Mouse (Mus musculus) heart, embryonic 12.5 days (tissue): ENCODE results near the gene Ndufs7. TPM values are rescaled to one million over a fixed set of nuclear protein-coding genes. Genes with fewer than 3 reads are reported as not detected.
"Not testable (repeated sequence)": the region's sequence is repeated elsewhere in the genome, so short reads cannot be mapped to it uniquely, and the experiment has no call there.

Source experiments
- ATAC-seq: fragments of 200-750 bp; cut with Nextera tagmentation; 2 replicates; pipeline ENCODE4 v1.8.0; 2017; ENCODE audit warnings: moderate TSS enrichment, moderate library complexity; ENCODE audit not compliant: insufficient number of reproducible peaks, low FRiP score
- H3K27ac ChIP-seq: fragments of 300-500 bp; sonication (generic); 2 replicates; pipeline ENCODE4 v1.5.1; 2016; ENCODE audit warnings: mild to moderate bottlenecking, moderate library complexity; ENCODE audit not compliant: poor library complexity, severe bottlenecking
- H3K27me3 ChIP-seq: fragments of 300-500 bp; sonication (generic); replicated peaks from 2 replicates; pipeline ENCODE4 v1.6.1; 2016; ENCODE audit warnings: mild to moderate bottlenecking, moderate library complexity
- H3K36me3 ChIP-seq: fragments of 300-500 bp; sonication (generic); 2 replicates; pipeline ENCODE4 v1.6.1; 2016; ENCODE audit warnings: mild to moderate bottlenecking, moderate library complexity
- H3K4me1 ChIP-seq: fragments of 300-500 bp; sonication (generic); replicated peaks from 2 replicates; pipeline ENCODE4 v1.6.1; 2016; ENCODE audit warnings: mild to moderate bottlenecking
- H3K4me2 ChIP-seq: fragments of 300-500 bp; sonication (generic); 2 replicates; pipeline ENCODE4 v1.6.1; 2016; ENCODE audit warnings: mild to moderate bottlenecking, moderate library complexity
- H3K4me3 ChIP-seq: fragments of 300-500 bp; sonication (generic); 2 replicates; pipeline ENCODE4 v1.5.1; 2016; ENCODE audit warnings: mild to moderate bottlenecking
- H3K9ac ChIP-seq: fragments of 300-500 bp; sonication (generic); 2 replicates; pipeline ENCODE4 v1.6.1; 2016; ENCODE audit warnings: mild to moderate bottlenecking, moderate library complexity
- H3K9me3 ChIP-seq: fragments of 300-500 bp; sonication (generic); replicated peaks from 2 replicates; pipeline ENCODE4 v1.6.1; 2016; ENCODE audit warnings: mild to moderate bottlenecking, moderate library complexity
- WGBS: fragments of 180-500 bp; shearing (Covaris S2); methylation state at CpG from one replicate; pipeline ENCODE4 v1.1.7; 2016; 5-methylcytosine and 5-hydroxymethylcytosine counted together
- polyA plus RNA-seq: library from polyadenylated mRNA; unstranded; fragments of >200 nt; fragmentation: Nextera tagmentation; extraction: Ambion mirVana; gene quantifications from 2 replicates; pipeline ENCODE4 v1.2.1, GENCODE M21; 2016

Ndufs7 gene
- polyA plus RNA-seq: 438 and 454 TPM in 2 replicates

DNA sequence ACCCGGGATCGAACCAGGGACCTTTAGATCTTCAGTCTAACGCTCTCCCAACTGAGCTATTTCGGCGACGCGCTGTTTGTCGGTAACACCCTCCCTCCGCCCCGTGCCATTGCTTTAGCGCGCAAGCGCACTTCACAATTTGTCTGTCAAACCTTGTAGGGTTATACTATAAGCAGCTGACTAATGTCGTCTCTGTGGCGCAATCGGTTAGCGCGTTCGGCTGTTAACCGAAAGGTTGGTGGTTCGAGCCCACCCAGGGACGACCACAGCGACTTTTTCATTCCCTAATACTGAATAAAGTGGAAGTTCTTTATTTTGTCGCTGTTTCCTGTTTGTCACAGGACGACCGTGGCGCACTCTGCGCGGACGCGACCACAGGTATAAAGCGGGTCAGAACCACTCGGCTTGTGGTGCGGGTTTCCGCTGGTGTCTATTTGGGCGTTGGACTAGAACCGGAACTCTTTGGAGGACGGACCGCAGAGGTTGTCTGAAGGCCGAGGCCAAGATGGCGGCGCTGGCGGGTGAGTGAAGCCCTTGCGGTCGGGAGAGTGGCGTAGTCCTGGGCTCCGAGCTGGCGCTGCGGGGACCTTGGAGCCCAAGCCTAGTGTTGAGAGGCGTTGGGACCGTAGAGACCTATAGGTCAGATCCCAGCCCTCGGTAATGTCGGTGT is at the start of gene Ndufs7:
Ndufs7 (plus strand) TSS at position 151 of the 670 bp plus-strand sequence.
- Histone ChIP-seq H3K27ac (peak within 1 kb of the TSS; percentile 95), H3K9ac (peak within 1 kb of the TSS; percentile 93), H3K4me1 (peaks cover 36% of the 10 kb centered on the region), H3K36me3 (peaks cover 29% of the 10 kb centered on the region), H3K9me3 (no peaks in the 10 kb centered on the region), H3K4me3 (peak within 1 kb of the TSS; percentile 79), H3K27me3 (no peaks in the 10 kb centered on the region), H3K4me2 (peak within 1 kb of the TSS; percentile 88)
- under 1% methylated on average over 53 of the region's 53 CpGs for WGBS
- peak; percentile 89 for ATAC-seq

DNA sequence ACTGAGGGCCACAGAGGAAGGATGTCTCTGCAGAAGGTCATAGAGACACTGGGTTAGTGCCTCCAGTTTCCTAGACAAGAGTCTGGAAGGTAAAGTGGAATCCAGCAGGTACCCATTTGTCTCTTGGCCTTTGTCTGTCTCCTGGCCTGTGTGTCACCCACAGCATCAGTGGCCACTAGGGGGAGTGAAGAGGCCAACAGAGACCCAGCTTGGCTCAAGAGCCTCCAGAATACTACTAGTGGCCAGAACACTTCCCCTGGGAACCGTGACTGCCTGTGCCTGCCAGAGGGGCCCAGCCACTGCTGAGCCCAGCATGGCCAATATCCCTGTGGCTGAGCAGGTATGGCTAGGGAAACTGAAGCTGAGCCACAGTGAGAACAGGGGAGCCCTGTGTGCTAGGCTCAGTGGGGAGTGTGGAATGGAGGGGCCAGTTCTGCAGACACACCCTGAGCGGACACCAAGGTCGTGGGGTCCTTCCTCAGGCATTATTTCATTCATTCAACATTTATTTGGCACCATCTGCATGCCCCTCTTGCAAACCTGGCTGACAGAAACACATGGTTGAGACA is 49.4 kb upstream of the Ndufs7 start:
- no peak overlapping the region for H3K4me3 ChIP-seq
- WGBS: 51% methylated on average over 3 of the region's 3 CpGs
- no peak overlapping the region for H3K27ac ChIP-seq
- H3K36me3 ChIP-seq: no peaks in the 10 kb centered on the region
- peaks cover 8% of the 10 kb centered on the region for H3K4me1 ChIP-seq
- H3K9ac ChIP-seq: no peak overlapping the region
- peak; percentile 82; the same call in 1 of the 2 replicates for ATAC-seq
- H3K4me2 ChIP-seq: no peak overlapping the region
- H3K9me3 ChIP-seq: no peaks in the 10 kb centered on the region
- no peaks in the 10 kb centered on the region; the same call in 1 of the 2 replicates for H3K27me3 ChIP-seq

DNA sequence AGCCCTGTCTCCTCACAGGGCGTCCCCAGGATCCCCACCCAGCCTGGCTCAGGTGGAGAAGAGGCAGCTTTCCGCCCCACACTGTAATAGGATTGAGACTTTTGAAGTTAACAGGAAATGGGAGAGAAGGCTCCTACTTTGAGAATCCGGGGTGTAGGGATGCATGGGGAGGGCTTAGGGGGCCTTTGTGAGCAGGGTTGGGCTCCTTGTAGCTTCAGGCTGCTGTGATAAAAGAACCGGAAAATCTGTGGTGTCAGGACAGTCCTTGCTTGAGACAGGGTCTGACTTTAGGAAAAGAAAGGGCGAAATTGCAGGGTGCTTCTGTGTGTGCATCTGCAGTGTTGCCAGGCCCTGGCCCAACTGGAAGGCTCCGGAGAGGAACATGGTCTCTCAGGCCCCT is 48.4 kb upstream of the Ndufs7 start:
- ATAC-seq: no peak
- H3K4me3 ChIP-seq: no peak overlapping the region
- WGBS: 73% methylated on average over 6 of the region's 6 CpGs
- no peak overlapping the region for H3K4me2 ChIP-seq
- 0 out of 2 replicates have a peak, but pooled peaks cover 3% of the 10 kb centered on the region for H3K27me3 ChIP-seq
- no peaks in the 10 kb centered on the region for H3K9me3 ChIP-seq
- H3K27ac ChIP-seq: no peak overlapping the region
- peaks cover 7% of the 10 kb centered on the region for H3K4me1 ChIP-seq
- no peaks in the 10 kb centered on the region for H3K36me3 ChIP-seq
- no peak overlapping the region for H3K9ac ChIP-seq

DNA sequence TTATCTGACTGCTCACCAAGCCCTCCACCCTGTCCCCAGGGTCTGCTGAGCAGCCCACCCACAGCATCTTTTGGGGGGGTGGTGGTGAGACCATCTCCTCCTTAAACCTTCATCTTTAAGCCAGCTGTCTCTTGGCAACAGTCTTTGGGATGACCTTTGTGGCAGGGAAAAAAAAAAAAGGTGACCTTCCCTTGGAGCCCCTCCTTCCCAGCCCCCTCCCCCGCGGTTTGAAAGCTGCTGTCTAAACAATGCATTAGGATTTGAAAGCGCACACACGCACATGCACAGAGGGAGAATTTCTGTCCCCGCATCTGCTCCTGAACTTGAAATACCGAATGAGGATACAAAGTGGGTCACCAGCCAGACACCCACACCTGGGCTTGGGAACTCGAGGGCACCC is 44.9 kb upstream of the Ndufs7 start:
- WGBS: 43% methylated on average over 7 of the region's 7 CpGs
- no peak overlapping the region for H3K27ac ChIP-seq

DNA sequence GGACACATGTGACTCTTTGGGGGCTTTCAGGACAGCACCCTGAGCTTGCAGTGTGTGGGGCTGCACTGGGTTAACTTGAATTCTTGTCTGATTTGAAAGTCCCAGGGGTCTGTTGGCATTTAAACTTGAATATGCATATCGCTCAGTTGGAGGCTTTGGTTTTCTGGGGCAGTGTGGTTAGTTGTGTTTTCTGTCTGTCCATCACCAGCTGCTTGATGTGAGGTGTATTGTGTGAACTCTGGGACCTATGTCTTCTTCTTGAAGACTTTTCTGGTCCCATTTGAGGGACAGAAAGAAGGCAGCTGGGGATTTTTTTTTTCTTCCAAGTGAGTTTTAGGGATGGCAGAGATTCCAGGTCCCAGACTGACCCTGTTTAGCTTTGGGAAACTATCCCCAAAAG is 41.7 kb upstream of the Ndufs7 start:
- no peak overlapping the region for H3K4me2 ChIP-seq
- peaks cover 14% of the 10 kb centered on the region for H3K4me1 ChIP-seq
- no peak for ATAC-seq
- 69% methylated on average over 1 of the region's 1 CpGs for WGBS
- no peak overlapping the region for H3K27ac ChIP-seq
- H3K4me3 ChIP-seq: no peak overlapping the region
- H3K36me3 ChIP-seq: no peaks in the 10 kb centered on the region
- H3K9me3 ChIP-seq: no peaks in the 10 kb centered on the region
- H3K9ac ChIP-seq: no peak overlapping the region
- peaks cover 24% of the 10 kb centered on the region for H3K27me3 ChIP-seq

More for the DNA sequence above, 44.9 kb upstream of the Ndufs7 start:
- H3K4me2 ChIP-seq: no peak overlapping the region
- H3K4me3 ChIP-seq: no peak overlapping the region
- H3K36me3 ChIP-seq: no peaks in the 10 kb centered on the region
- peaks cover 20% of the 10 kb centered on the region for H3K27me3 ChIP-seq
- H3K9ac ChIP-seq: peak overlapping the region; percentile 14; the same call in 1 of the 2 replicates
- peaks cover 12% of the 10 kb centered on the region for H3K4me1 ChIP-seq
- no peaks in the 10 kb centered on the region for H3K9me3 ChIP-seq
- ATAC-seq: no peak

DNA sequence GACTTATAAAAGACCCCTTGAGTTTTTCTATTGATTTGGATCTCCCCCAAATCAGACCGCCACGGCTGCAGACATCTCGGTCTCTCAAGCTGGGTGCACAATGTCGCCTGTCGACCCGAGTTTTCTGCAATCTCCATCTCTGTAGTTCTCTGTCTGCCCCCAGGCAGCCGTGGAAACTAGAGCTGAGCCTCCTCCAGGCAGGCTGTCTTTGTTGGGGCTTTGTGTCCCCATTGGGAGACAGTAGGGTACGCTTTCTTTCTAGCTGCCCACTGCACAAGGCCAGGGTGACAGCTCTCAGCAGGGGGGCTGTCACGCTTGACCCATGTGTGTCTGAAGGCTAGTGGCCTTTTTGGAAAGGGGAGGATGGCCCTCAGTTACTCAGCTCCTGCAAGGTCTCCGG is 41.2 kb upstream of the Ndufs7 start:
- Histone ChIP-seq H3K36me3 (no peaks in the 10 kb centered on the region), H3K27me3 (peaks cover 24% of the 10 kb centered on the region), H3K4me2 (no peak overlapping the region), H3K4me3 (no peak overlapping the region), H3K27ac (no peak overlapping the region), H3K9ac (no peak overlapping the region), H3K9me3 (no peaks in the 10 kb centered on the region), H3K4me1 (peaks cover 14% of the 10 kb centered on the region)
- 72% methylated on average over 10 of the region's 10 CpGs for WGBS
- no peak for ATAC-seq

DNA sequence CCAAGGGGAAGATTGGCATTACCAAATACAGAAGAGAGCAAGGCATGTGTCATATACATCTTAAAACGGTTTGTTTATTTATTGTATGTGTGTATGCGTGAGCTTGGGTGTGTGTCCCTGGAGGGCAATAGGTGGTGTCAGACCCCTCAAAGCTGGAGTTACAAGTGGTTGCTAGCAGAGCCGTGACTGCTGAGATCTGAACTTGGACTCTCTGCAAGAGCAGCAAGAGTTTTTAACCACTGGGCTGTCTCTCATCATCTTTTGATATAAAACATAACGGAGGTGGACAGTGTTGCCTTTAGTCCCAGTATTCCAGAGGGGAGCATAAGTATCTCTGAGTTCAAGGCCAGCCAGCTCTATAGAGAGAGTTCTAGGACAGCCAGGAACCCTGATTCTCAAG is 40.7 kb upstream of the Ndufs7 start:
- peaks cover 24% of the 10 kb centered on the region for H3K27me3 ChIP-seq
- H3K4me1 ChIP-seq: peaks cover 14% of the 10 kb centered on the region
- no peaks in the 10 kb centered on the region for H3K36me3 ChIP-seq
- H3K27ac ChIP-seq: no peak overlapping the region
- no peaks in the 10 kb centered on the region for H3K9me3 ChIP-seq
- ATAC-seq: no peak
- H3K9ac ChIP-seq: no peak overlapping the region
- WGBS: 80% methylated on average over 4 of the region's 4 CpGs
- no peak overlapping the region for H3K4me2 ChIP-seq
- H3K4me3 ChIP-seq: no peak overlapping the region

DNA sequence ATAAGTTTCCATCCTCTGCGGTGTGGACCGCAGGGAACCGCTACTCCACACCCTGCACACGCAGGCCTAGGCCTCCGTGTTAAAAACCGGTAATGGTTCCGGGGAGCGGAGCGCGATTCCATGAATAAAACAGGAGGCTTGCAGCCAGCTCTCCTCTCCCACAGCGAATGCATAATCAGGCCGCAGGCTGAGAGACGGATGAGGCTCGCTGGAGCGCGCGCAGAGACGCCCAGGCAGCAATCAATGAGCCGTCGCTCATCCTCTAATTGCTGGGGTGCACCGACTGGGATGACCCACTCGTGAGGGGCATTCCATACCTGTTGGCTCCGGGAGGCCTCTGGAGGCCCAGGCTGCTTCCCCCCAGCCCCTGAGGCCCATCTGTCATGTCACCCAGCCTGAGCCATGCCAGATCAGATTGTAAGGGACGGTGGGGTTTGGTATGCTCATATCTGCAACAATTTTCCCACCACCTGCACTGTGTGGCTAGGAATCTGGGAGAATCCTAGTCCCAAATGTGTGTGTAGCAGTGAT is 40.0 kb upstream of the Ndufs7 start:
- H3K4me3 ChIP-seq: no peak overlapping the region
- no peaks in the 10 kb centered on the region for H3K36me3 ChIP-seq
- peak overlapping the region; percentile 39 for H3K4me2 ChIP-seq
- no peak overlapping the region for H3K27ac ChIP-seq
- H3K4me1 ChIP-seq: peaks cover 11% of the 10 kb centered on the region
- H3K9ac ChIP-seq: peak overlapping the region; percentile 29; the same call in 1 of the 2 replicates
- H3K27me3 ChIP-seq: peaks cover 24% of the 10 kb centered on the region
- WGBS: 17% methylated on average over 24 of the region's 24 CpGs
- peak; percentile 29; the same call in 1 of the 2 replicates for ATAC-seq
- H3K9me3 ChIP-seq: no peaks in the 10 kb centered on the region

DNA sequence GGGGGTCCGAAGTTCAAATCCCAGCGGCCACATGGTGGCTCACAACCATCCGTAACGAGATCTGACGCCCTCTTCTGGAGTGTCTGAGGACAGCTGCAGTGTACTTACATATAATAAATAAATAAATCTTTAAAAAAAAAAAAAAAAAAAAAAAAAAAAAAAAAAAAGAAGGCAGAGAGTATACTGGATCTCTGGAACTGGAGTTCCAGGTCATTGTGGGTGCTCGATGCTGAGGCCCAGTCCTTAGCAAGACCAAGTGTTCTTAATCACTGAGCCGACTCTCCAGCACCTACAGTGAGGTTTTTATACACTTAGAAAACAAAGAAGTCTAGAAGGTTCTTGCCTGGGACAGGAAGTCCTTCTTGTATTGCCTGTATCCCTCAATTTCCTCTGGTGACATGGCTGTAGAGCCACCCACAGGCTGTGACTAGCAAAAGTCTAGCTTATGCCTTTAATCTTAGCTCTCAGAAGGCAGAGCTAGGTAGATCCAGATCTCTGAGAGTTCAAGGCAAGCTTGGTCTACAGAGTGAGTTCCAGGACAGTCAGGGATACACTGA is 37.3 kb upstream of the Ndufs7 start:
- H3K4me3 ChIP-seq, H3K9ac ChIP-seq, H3K4me2 ChIP-seq, ATAC-seq, H3K27ac ChIP-seq, H3K4me1 ChIP-seq, H3K9me3 ChIP-seq, H3K36me3 ChIP-seq: not testable (repeated sequence)
- WGBS: 57% methylated on average over 7 of the region's 7 CpGs
- peaks cover 26% of the 10 kb centered on the region for H3K27me3 ChIP-seq

DNA sequence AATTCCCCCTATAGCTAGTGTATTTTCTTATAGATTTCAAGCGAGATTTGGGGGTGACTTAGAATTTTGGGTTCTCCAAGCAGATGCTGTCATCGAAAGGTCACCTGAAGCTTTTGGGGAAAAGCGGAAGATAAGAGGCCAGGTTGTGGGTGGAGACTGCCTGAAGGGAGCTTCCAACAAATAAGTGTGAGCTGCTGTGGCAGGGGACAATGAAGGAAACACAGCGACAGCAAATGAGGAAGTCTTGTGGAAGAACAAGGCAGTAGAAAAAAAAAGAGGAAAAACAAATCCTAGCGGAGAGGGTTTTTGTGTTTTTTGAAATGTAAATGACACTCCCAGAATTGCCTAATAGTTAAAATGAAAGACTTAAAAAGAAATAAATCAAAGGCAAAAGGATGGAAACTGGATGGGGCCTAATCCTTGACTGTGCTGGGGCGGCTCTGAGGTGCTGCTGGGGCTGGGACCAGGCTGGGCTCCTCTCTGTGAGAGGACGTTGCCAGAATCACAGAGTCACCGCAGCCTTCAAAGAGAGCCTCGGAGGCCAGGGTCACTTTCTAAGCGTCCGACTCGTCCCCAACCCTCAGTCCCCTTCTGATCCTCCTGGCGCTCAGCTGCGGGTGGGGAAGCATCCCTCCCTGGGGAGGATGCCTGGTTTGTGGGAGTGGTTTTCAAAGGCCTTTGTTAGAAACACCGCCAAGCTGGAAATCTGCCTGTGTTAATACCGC is 33.7 kb upstream of the Ndufs7 start:
- Histone ChIP-seq H3K9me3 (no peaks in the 10 kb centered on the region), H3K4me3 (no peak overlapping the region), H3K36me3 (no peaks in the 10 kb centered on the region), H3K27ac (no peak overlapping the region), H3K4me1 (no peaks in the 10 kb centered on the region), H3K9ac (no peak overlapping the region), H3K27me3 (0 out of 2 replicates have a peak, but pooled peaks cover 5% of the 10 kb centered on the region), H3K4me2 (no peak overlapping the region)
- no peak for ATAC-seq
- WGBS: 28% methylated on average over 16 of the region's 16 CpGs

DNA sequence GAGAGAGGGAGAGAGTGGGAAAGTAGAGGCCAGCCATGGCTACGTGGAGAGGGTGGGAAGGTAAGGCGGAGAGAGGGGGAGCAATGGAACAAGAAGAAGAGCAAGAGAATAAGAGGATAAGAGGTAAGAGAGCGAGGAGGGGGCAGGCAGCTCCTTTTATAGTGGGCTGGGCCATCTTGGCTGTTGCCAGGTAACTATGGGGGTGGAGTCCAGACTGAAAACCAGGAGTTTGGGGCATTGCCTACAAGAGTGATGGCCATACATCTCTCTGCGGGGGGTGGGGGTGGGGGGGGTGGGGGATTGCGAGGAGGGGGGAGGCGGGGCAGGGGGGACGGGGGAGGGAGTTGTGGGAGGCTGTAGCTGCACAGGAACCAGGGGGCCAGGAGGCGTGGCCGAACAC is 28.2 kb upstream of the Ndufs7 start:
- WGBS: 43% methylated on average over 8 of the region's 9 CpGs
- ATAC-seq: no peak
- no peaks in the 10 kb centered on the region for H3K9me3 ChIP-seq
- H3K4me1 ChIP-seq: peaks cover 12% of the 10 kb centered on the region
- H3K9ac ChIP-seq: no peak overlapping the region
- H3K4me3 ChIP-seq: no peak overlapping the region
- no peak overlapping the region for H3K4me2 ChIP-seq
- no peak overlapping the region for H3K27ac ChIP-seq
- 0 out of 2 replicates have a peak, but pooled peaks cover 5% of the 10 kb centered on the region for H3K27me3 ChIP-seq
- no peaks in the 10 kb centered on the region for H3K36me3 ChIP-seq
